Mouse (Mus musculus) effector memory CD4-positive, alpha-beta T cell, adult 7 months (primary cell): ENCODE results near the gene Lin28b. TPM values are rescaled to one million over a fixed set of nuclear protein-coding genes. Genes with fewer than 3 reads are reported as not detected.

Source experiments
- polyA plus RNA-seq: library from polyadenylated mRNA; unstranded; fragments of 100-300 nt; shearing (Covaris generic); gene quantifications from one replicate; pipeline ENCODE4 v1.2.1, GENCODE M21; 2017

Lin28b gene
- 0.29 TPM for polyA plus RNA-seq

DNA sequence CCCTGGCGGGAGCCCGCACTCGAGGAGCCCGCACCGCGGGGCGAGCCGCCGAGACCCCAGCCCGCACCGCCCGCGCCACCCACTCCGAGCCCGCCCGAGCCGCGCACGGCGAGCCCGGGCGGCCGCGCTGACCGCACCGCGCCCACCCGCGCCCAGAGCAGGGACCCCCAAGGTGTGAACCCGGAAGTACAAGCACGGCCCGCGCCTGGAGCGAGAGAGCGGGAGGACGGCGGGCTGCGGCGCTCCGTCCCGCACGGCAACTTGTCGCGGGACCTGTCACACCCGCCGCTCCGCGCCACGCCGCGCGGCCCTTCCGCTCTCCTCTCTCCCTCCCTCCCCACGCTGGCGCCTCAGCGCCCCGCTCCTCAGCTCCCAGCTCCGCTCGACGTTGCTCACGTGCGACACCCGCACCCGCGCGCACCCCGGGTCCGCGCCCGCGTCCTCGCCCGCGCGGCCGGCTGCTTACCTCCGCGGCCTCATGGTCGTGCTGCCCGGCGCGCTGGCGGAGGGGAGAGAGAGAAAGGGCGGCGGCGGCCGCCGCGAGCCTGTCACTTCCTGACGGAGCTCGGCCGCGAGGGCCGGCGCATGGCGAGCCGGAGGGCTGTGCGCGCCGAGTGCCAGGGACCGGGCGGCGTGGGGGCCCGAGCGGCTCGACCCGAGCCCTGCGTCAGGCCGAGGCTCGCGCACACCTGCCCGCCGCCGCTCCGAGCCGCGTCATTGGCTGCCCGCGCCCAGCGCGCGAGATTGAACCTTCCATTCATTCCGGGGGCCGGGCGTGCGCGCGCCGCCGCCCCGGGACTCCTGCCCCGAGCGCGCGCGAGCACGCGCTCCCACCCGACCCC, at the start of gene Lin28b:
TSS of gene Lin28b (minus strand) at position 635 of the 842 bp plus-strand sequence.

DNA sequence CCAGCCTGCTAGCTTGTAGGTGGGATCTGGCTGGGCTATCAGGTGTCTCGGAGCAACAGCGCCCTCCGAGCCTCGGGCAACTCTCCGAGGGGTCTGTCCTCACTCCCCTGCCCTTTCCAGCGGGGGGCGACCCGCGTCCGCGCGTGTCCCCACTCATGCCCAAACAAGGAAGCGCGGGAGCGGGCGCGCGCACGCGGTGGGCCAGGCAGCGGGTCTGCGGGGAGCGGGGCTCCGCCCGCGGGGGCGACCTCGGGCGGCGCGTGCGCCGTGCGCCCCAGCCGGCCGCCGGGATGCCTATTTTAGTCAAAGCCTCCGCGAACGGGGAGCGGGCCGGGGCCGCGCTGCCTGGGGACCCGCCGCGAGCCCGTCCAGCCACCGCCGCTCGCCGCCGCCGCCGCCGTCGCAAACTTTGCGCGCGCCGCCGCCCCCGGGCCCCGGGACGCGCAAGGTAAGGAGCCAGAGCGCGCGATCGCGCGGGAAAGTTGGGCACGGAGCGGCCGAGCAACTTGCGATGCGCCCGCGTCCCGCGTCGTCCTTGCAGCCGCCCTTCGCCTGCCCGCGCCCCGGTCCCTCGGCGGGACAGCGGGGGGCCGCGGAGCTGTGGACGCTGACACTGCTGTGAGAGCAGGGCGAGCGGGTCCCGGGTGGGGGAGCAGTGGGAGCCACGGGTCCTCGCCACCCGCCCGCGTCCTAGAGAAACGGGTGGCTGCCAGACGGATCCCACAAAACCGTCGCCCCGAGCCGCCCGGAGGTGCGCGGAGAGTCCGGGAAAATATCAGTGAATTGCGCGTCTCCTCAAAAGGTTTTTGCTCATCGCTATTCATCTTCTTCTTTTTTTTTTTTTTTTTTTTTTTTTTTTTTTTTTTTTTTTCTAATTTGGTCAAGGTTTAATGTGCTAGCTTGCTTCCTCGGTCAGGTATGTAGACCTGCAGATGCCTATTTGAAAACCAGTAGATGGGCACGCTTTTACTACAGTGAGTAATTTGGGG, 150.5 kb downstream of the Lin28b start, which contains the start of gene Bves:
TSS of gene Bves (plus strand) at position 339 of the 989 bp plus-strand sequence.

Other genes starting within 250 kb of the Lin28b start
- not detected for gene Bves, start 150.6 kb downstream of the Lin28b start, polyA plus RNA-seq
- 27.4 TPM for gene Hace1, start 91.4 kb upstream of the Lin28b start, polyA plus RNA-seq